Mouse (Mus musculus) gastrocnemius, adult 2 months (tissue): ENCODE data around the gene Ahdc1. TPM values are rescaled to one million over a fixed set of nuclear protein-coding genes. Genes with fewer than 3 reads are reported as not detected.
"Not testable (repeated sequence)": the region's sequence is repeated elsewhere in the genome, so short reads cannot be mapped to it uniquely, and the experiment has no call there.

Experiments
- DNase-seq: peaks from one replicate; pipeline ENCODE4 v3.0.0; 2022
- H3K27ac ChIP-seq: fragments of 200-600 bp; 2 replicates; pipeline ENCODE4 v1.8.1; 2022; ENCODE audit warnings: mild to moderate bottlenecking
- H3K4me3 ChIP-seq: fragments of 200-600 bp; 2 replicates; pipeline ENCODE4 v1.8.1; 2022; ENCODE audit warnings: mild to moderate bottlenecking, moderate library complexity
- CTCF ChIP-seq: fragments of 200-600 bp; IDR thresholded peaks from 2 replicates; pipeline ENCODE4 v1.8.1; 2022; ENCODE audit warnings: antibody characterized with exemption, mild to moderate bottlenecking, moderate library complexity
- intact Hi-C: fragments of 180-260 bp; cut with DNase I; formaldehyde crosslinking; loops from one replicate; pipeline ENCODE4 v1.15.1; 2025
- total RNA-seq, 2 experiments: library from RNA; stranded (reverse); gene quantifications; 2 replicates each; pipeline ENCODE4 v1.2.3; 2021

Ahdc1 gene
- total RNA-seq, 2 experiments from 2014 or later = 30.2 to 55.1 TPM

DNA sequence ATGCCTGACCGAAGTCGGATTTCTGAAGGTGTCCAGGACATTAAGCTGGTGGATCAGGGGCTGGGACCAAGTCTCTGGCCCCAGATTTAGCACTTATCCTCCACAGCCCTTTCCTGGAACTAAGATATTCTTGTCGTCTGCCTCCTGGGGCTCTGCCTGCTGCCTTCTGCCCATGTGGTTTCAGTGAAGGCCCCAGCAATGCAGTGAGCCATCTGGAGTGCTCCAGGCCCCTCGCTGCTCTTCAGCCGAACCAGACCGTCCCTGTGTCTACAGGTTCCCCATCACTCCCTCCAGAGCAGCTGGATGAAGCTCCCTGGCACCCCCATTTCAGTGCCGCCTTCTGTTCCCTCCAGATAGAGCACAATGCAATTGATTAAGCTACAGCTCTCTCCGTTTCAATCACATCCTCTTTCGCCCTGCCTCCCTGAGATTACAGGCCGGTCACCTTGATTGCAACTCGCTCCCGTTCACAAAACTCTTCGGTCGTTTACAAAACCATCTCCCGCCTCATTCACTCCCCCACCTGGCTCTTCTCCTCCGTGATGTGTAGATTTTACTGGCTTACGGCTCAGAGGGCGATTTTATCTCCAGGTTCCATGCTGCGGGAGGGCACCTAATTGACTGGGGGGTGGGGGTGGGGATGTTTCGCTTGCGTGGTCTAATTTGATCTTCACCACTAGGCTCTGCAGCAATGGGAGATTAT is 7.6 kb upstream of the Ahdc1 start:
- no peak for TF ChIP-seq CTCF
- intact Hi-C loops = no loop called here
- no peak for DNase-seq
- no peak overlapping the region; the same call in 1 of the 2 replicates for H3K27ac ChIP-seq
- no peak overlapping the region for H3K4me3 ChIP-seq

DNA sequence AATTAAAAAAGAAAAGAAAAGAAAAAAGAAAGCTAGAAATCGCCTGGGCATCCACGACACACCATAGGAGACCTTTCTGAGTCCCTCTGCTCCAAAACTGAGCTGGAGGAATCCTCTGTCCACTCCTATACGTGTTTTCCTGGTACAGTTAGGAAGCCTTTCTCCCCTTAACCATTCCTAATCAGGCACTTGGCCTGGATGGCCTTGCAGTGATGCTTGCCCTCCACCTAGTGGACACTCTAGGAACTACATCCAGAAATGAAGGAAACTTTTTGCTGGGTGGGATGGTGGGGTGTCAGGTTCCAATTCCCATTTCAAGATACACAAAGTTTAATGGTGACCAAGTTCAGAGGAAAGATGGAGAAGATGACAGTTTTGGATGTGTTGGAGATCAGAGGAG is 5.8 kb upstream of the Ahdc1 start:
- TF ChIP-seq CTCF = peak; percentile 99
- Histone ChIP-seq H3K4me3 (no peak overlapping the region), H3K27ac (no peak overlapping the region)
- intact Hi-C loops = loop anchor here (1.0 to 5.0 kb wide), 2 partner anchors 60 to 197 kb away; no protein-coding TSS in a partner anchor
- DNase-seq = peak; percentile 61

DNA sequence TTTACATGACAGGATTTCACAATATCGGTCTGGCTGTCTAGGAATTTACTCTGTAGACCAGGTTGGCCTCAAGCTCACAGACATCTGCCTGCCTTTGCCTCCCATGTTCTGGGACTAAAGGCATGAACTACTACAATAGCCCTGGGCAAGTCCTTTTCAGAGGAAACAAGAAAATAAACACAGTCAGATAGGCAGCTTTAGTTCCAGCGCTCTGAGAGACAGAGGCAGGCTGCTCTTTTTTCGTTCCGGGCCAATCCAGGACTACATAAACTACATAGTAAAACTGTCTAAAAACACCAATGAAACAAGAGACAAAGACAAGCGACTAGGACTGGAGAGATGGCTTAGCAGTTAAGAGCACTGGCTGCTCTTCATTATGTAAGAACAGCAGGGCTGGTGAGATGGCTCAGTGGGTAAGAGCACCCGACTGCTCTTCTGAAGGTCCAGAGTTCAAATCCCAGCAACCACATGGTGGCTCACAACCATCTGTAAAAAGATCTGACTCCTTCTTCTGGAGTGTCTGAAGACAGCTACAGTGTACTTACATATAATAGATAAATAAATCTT is 5.1 kb upstream of the Ahdc1 start:
- intact Hi-C loops = loop anchor here (1.0 to 5.0 kb wide), 2 partner anchors 61 to 196 kb away; no protein-coding TSS in a partner anchor

DNA sequence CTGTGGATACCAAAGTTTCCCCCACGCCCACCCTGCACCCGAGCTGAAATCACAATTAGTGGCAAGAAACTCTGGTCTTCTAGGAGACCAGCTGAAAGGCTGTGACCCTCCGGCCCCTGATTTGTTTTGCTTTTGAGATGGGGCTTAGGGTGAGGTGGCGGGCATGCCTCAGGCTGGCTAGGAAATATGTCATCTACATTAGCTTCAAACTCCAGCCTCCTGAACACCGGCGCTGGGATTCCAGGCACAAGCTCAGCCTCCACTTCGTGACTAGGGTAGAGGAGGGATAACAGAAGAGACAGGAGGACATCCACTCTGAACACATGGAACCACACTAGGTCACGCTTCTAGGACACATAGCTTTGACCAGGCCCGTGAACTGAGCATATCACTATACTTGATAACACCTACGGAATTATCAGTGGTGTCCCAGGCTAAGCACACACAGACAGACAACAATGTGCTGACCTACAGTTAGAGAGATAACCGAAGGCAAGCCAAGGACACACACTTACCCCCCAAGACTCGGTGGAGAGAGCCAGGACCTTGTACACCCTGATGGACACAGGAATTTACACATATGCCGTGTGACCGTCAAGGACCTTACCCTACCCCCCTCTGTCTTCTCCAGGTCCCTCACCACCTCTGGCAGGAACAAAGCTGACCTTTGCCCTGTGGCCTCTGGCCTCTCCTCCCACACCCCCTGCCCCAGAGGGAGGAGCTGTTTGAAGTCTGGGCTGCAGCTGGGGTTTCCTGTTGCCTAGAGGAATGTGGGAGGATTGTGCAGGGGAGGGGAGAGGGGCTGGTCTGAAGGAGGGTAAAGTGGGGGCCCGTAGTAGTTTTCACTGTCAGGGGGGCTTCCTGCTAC is 3.3 kb upstream of the Ahdc1 start:
- Histone ChIP-seq H3K27ac (no peak overlapping the region), H3K4me3 (no peak overlapping the region)
- intact Hi-C loops = loop anchor here (2.0 to 5.0 kb wide), 2 partner anchors 195 to 243 kb away; no protein-coding TSS in a partner anchor

More for the DNA sequence above, 5.1 kb upstream of the Ahdc1 start:
- H3K4me3 ChIP-seq, H3K27ac ChIP-seq, DNase-seq: not testable (repeated sequence)

DNA sequence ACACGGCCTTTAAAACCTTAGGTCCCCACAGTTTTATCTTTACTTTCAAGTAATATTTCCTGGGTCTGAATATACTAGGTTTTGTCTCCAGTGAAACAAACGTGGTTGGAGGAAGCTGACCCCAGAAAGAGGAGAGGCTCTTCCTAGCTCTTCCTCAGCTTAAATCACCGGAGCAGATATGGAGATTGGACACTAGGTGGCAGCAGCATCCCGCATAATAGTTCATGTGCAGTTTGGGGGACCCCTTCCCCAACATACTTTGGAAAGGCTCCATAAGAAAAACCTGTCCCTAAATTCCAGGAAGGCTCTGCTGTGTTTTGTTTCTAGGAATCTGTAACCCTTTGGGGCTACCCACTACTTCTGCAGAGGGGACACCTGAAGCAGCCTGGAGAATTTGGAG is 1.9 kb upstream of the Ahdc1 start:
- peak; percentile 69 for DNase-seq
- peak; percentile 81 for TF ChIP-seq CTCF
- Histone ChIP-seq H3K27ac (no peak overlapping the region), H3K4me3 (no peak overlapping the region)
- intact Hi-C loops = loop anchor here (1.0 to 5.0 kb wide), 3 partner anchors 193 to 290 kb away; no protein-coding TSS in a partner anchor

More for the DNA sequence above, 3.3 kb upstream of the Ahdc1 start:
- no peak for TF ChIP-seq CTCF
- DNase-seq = no peak

DNA sequence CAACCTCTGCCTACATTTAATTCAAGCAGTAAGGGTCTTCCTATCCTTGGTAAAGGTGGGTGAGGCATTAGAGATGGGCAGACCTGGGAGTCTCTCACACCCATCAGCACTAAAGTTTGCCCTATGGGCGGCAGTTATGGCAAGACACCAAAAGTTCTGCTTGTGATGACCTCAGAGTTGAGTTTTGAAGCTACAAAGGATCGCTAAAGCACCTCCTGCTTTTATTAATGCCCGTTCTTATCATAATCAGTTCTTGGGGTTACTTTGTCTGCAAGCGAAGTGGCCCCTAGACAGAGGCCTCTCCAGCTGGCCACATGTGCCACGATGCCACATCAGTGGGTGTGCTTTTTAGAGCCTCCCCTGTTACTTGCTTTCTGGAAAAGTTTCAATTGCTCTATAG is 1.4 kb upstream of the Ahdc1 start:
- no peak for DNase-seq
- Histone ChIP-seq H3K27ac (no peak overlapping the region), H3K4me3 (no peak overlapping the region)
- no peak for TF ChIP-seq CTCF
- intact Hi-C loops = loop anchor here (1.0 to 5.0 kb wide), 5 partner anchors 193 to 293 kb away; partner anchors contain the start of genes Cd164l2 and Gpr3

DNA sequence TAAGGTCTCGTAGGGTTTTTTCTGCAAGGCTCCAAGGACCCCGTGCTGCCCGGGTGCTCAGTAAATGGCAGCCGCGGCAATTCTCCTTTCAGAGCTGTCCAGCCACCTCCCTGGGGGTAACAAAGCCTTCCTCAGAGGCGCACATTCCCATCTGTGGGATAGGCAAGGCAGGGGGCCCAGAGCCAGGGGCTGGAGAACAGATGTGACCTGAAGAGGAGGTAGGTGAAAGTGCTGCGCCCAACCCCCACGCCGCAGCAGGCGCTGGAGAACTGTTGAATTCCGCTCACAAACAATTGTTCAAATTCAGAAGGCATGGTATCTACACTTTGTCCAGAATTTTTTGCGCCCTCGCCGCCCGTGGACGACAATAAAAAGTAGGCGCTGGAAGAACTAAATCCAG is 449 bp upstream of the Ahdc1 start:
- no peak for TF ChIP-seq CTCF
- Histone ChIP-seq H3K27ac (peak overlapping the region; percentile 98; the same call in 1 of the 2 replicates), H3K4me3 (peak overlapping the region; percentile 85)
- peak; percentile 54 for DNase-seq
- intact Hi-C loops = loop anchor here (1.0 to 2.0 kb wide), 3 partner anchors 46 to 292 kb away; partner anchors contain the start of genes Cd164l2 and Gpr3

DNA sequence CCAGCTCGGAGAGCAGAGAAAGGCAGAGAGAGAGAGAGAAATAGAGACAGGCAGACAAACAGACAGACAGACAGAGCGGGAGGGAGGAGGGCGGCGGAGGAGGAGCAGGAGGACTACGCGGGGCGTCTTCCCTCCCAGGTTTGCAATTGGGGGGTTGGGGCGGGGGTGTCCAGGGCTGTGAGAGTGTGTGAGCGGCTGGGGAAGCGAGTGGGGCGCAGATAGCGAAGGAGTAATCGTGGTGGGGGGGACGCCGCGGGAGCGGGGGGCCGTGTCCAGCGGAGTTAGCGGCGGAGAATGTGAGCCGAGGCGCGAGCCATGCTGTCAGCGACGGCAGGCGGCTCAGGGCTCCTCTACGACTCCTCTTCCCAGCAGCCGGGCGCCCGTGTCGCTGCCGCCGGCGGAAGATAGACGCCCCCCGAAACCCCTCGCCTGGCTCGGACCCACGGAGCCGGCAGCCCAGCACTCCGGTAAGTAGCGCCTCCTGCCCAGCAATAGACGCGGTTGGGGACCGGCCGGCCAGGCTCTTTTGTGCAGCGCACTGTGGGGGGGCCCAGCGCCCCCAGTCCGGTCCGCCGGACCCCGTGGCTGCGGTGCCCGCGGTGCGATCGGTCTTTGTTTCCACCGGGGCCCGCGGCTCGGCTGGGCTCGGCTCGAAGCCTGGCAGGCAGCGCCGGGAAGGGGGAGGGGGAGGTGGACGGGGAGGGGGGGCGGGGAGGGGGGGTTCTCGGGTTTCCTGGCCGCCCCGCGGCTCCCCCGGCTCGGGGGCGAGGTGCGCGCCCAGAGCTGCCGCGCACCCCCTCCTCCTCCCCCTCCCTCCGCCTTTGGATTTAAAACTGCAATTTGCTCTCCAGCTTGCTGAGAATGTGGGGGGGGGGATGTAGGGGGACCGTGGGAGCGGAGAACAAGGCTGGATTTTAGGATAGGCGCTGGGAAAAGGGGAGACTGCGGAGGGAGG is 1.0 kb downstream of the Ahdc1 start:
- DNase-seq = peak; percentile 85
- intact Hi-C loops = loop anchor here (1.0 to 2.0 kb wide), 3 partner anchors 26 to 201 kb away; partner anchors contain the start of genes Cd164l2 and Gpr3
- Histone ChIP-seq H3K27ac (peak overlapping the region; percentile 98), H3K4me3 (peak overlapping the region; percentile 85)
- TF ChIP-seq CTCF = no peak

DNA sequence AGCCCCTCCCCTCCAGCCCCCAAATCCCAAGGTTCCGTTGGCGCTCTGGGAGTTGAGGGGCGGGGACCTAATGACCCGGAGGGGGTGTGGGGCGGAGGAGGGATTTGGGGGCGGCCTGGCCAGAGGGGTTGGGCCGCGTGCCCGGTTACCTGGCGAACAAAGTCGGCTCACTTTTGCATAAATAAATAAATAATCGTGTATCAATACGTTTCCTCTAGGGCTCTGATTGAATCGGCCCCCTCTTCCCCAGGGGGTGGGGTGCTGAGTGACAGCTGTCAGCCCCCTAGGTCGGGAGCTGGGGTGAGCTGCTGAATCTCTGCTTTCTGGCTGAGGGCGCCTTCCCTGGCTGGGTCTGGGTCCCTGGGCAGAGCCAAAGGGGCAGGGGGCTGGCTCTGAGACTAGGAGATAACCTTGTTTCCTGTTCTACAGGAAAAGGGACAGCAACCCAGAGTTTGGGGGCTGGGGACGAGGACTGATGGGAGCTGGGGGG is 1.8 kb downstream of the Ahdc1 start:
- TF ChIP-seq CTCF = no peak
- intact Hi-C loops = loop anchor here (1.0 kb wide), 1 partner anchor 25 kb away; no protein-coding TSS in a partner anchor
- peak overlapping the region; percentile 98 for H3K27ac ChIP-seq
- peak; percentile 67 for DNase-seq
- peak overlapping the region; percentile 85 for H3K4me3 ChIP-seq

DNA sequence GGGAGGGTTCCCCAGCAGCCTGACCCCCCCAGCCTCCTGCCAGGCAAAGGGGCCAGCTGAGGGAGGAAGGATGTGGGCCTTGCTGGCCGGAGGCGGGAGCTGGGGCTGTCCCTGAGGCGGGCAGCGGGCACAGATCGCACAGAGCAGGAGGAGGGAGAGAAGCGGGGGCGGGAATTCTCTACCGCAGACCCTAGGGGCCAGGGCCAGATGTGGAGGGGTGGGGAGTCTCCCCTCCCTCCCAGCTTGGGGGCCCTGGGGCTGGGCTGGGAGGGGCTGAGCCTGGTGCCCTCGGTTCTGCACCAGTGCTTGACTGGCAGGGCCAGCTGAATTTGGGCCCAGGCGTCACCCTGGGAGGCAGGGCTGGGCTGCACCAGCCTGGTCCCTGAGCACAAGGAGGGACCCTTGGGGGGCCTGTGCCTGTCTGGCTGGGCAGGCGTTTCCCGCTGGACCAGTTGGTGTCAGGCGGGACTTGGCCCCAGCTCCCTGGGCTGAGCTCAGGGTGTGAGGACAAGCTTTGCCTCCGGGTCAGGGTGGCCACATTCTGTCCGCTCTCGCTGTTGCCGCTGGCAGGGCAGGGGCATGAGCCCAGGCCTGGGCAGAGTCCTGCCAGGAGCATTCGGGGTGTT is 2.3 kb downstream of the Ahdc1 start:
- Histone ChIP-seq H3K27ac (peak overlapping the region; percentile 98), H3K4me3 (peak overlapping the region; percentile 85)
- no peak for TF ChIP-seq CTCF
- intact Hi-C loops = no loop called here
- peak; percentile 89 for DNase-seq

DNA sequence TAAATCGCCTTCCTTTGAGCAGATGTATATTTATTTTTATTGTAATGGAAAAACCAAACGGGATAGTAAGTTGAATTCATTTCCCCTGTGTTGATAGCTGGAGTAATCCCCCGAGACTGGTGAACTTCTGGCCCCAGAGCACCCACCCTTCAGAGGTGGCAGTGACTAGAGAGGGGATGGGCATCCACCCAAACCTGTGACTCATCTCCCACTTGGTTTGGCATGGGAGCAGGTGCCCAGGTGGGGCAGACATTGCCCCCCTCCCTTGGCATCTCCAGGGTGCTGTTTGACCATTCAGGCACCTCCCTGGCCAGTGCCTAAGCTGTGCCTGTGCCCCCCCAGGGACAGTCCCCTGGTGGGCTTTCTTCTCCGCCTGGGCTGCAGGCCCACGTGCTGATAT is 3.0 kb downstream of the Ahdc1 start:
- intact Hi-C loops = no loop called here
- peak overlapping the region; percentile 85 for H3K4me3 ChIP-seq
- peak overlapping the region; percentile 98 for H3K27ac ChIP-seq
- no peak for TF ChIP-seq CTCF
- DNase-seq = peak; percentile 65
